Mouse (Mus musculus) ES-Bruce4 (cell line): ENCODE measurements around the gene Olfr1360. TPM values are rescaled to one million over a fixed set of nuclear protein-coding genes. Genes with fewer than 3 reads are reported as not detected.
"Not testable (repeated sequence)": the region's sequence is repeated elsewhere in the genome, so short reads cannot be mapped to it uniquely, and the experiment has no call there.

Source experiments
- H3K27ac ChIP-seq: 2 replicates; pipeline ENCODE4 v1.5.1; 2012; ENCODE audit warnings: low read length, inconsistent platforms; ENCODE audit not compliant: insufficient read depth
- H3K27me3 ChIP-seq: 2 replicates; pipeline ENCODE4 v1.6.1; 2012; ENCODE audit warnings: mild to moderate bottlenecking, low read length, inconsistent platforms; ENCODE audit not compliant: control insufficient read depth, poor library complexity, insufficient read depth, severe bottlenecking
- H3K36me3 ChIP-seq: 2 replicates; pipeline ENCODE4 v1.6.1; 2012; ENCODE audit warnings: inconsistent platforms, mild to moderate bottlenecking, low read length, moderate library complexity; ENCODE audit not compliant: control insufficient read depth, poor library complexity, insufficient read depth, severe bottlenecking
- H3K4me1 ChIP-seq: one replicate; pipeline ENCODE4 v1.8.1; 2011; ENCODE audit warnings: low read length; ENCODE audit not compliant: control insufficient read depth, insufficient read depth
- H3K4me3 ChIP-seq: 2 replicates; pipeline ENCODE4 v1.5.1; 2011; ENCODE audit warnings: low read depth, mild to moderate bottlenecking, low read length
- H3K9ac ChIP-seq: 2 replicates; pipeline ENCODE4 v1.6.1; 2012; ENCODE audit warnings: low read depth, mild to moderate bottlenecking, inconsistent platforms; ENCODE audit not compliant: poor library complexity, severe bottlenecking
- H3K9me3 ChIP-seq: replicated peaks from 2 replicates; pipeline ENCODE4 v1.6.1; 2012; ENCODE audit warnings: mild to moderate bottlenecking, low read length, inconsistent platforms; ENCODE audit not compliant: control insufficient read depth, poor library complexity, insufficient read depth, severe bottlenecking
- CTCF ChIP-seq: IDR thresholded peaks from one replicate; pipeline ENCODE4 v1.8.1; 2011; ENCODE audit warnings: low read depth, low read length
- EP300 ChIP-seq: IDR thresholded peaks from 2 replicates; pipeline ENCODE4 v1.6.1; 2011; ENCODE audit warnings: low read depth, low read length; ENCODE audit not compliant: insufficient read depth
- POLR2A ChIP-seq: IDR thresholded peaks from one replicate; pipeline ENCODE4 v1.8.1; 2011; ENCODE audit warnings: low read length; ENCODE audit not compliant: insufficient read depth
- polyA plus RNA-seq: library from polyadenylated mRNA; stranded (reverse); fragments of >200 nt; gene quantifications from 2 replicates; pipeline ENCODE4 v1.2.4, GENCODE M21; 2011; ENCODE audit warnings: low read depth; ENCODE audit not compliant: missing spikeins, insufficient read depth, insufficient read length

Gene Olfr1360
- polyA plus RNA-seq, 1 experiment, result not detected

GRCm38 (mm10) chr13:21718381-21719080 is 41.3 kb upstream of the Olfr1360 start:
- H3K4me1 ChIP-seq, result no peaks in the 10 kb centered on the region
- peak overlapping the region; percentile 97 for H3K4me3 ChIP-seq
- H3K9ac ChIP-seq, result peak overlapping the region; percentile 98
- H3K9me3 ChIP-seq, result no peaks in the 10 kb centered on the region
- H3K36me3 ChIP-seq, result no peaks in the 10 kb centered on the region
- H3K27ac ChIP-seq, result peak overlapping the region; percentile 98
- H3K27me3 ChIP-seq, result no peaks in the 10 kb centered on the region
- TF ChIP-seq CTCF (no peak), POLR2A (peak; percentile 80)

GRCm38 (mm10) chr13:21717397-21718357 is 40.5 kb upstream of the Olfr1360 start, which contains the start of gene Hist1h3h:
Gene Hist1h3h, plus strand, starts transcription at chr13:21717659.
- not testable (repeated sequence) for H3K4me1 ChIP-seq, H3K27me3 ChIP-seq, H3K9me3 ChIP-seq, H3K36me3 ChIP-seq
- TF ChIP-seq EP300 (0 out of 2 replicates have a peak, but pooled peaks have one; percentile 10), POLR2A (peak; percentile 89)
- peak within 1 kb of the TSS; percentile 97 for H3K4me3 ChIP-seq
- peak within 1 kb of the TSS; percentile 98 for H3K27ac ChIP-seq
- H3K9ac ChIP-seq, result peak within 1 kb of the TSS; percentile 98

- H3K36me3 ChIP-seq, H3K9me3 ChIP-seq, H3K27me3 ChIP-seq, H3K4me1 ChIP-seq: not testable (repeated sequence)
- Histone ChIP-seq H3K9ac (peak overlapping the region; percentile 96), H3K4me3 (peak overlapping the region; percentile 87), H3K27ac (peak overlapping the region; percentile 98)
- peak; percentile 54 for TF ChIP-seq POLR2A
Observed at GRCm38 (mm10) chr13:21716540-21717391, 39.6 kb upstream of the Olfr1360 start.

- peak; percentile 27 for TF ChIP-seq POLR2A
- not testable (repeated sequence) for H3K9me3 ChIP-seq, H3K4me1 ChIP-seq, H3K36me3 ChIP-seq, H3K27me3 ChIP-seq
- H3K27ac ChIP-seq, result peak within 1 kb of the TSS; percentile 98
- peak within 1 kb of the TSS; percentile 87 for H3K4me3 ChIP-seq
- H3K9ac ChIP-seq, result peak within 1 kb of the TSS; percentile 96
Observed at GRCm38 (mm10) chr13:21715864-21716539, 38.8 kb upstream of the Olfr1360 start, which contains the start of the genes Hist1h2bl and Hist1h2ai. Gene Hist1h2bl, minus strand, starts transcription at chr13:21716143. Gene Hist1h2ai, plus strand, starts transcription at chr13:21716422.

- no peaks in the 10 kb centered on the region for H3K27me3 ChIP-seq
- peak overlapping the region; percentile 71 for H3K9ac ChIP-seq
- H3K9me3 ChIP-seq, result no peaks in the 10 kb centered on the region
- peak overlapping the region; percentile 82 for H3K27ac ChIP-seq
- H3K36me3 ChIP-seq, result no peaks in the 10 kb centered on the region
- peak overlapping the region; percentile 44 for H3K4me3 ChIP-seq
- H3K4me1 ChIP-seq, result no peaks in the 10 kb centered on the region
- TF ChIP-seq CTCF (no peak), POLR2A (peak; percentile 19), EP300 (no peak)
Observed at GRCm38 (mm10) chr13:21715131-21715863, 38.1 kb upstream of the Olfr1360 start.
